Mouse (Mus musculus): ENCODE results near the gene Mylk.
A peak's percentile ranks its signal among the peaks of the same experiment; 100 is the strongest.
"Not testable (repeated sequence)": the region's sequence is repeated elsewhere in the genome, so short reads cannot be mapped to it uniquely, and the experiment has no call there.

DNA sequence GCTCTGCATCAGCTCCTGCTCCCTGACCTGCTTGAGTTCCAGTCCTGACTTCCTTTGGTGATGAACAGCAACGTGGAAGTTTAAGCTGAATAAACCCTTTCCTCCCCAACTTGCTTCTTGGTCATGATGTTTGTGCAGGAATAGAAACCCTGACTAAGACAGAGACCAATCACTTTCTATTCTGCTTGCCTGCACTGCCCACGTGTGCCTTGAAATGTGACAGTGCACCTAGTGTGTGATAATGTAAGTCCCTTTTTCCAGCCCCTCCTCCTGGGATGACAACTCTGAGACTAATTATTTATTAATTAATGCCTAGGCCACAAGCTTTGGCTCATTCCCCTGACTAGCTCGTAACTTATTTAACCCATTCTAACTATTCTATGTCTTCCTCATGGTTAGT, 46.3 kb upstream of the Mylk start:
- peak; percentile 16; the same call in 1 of the 2 replicates for TF ChIP-seq USF1 (IDR thresholded peaks at IDR 0.05; ENCODE audit: low read depth, low read length)
- TF ChIP-seq CTCF (conservative IDR thresholded peaks at IDR 0.05 in 1 of 2, IDR thresholded peaks at IDR 0.05 in 1 of 2; ENCODE audit: low read depth in 2 of 2, low read length in 2 of 2); ZMIZ1 (IDR thresholded peaks at IDR 0.05; ENCODE audit: low read depth, low read length); SIN3A (IDR thresholded peaks at IDR 0.05; ENCODE audit: low read length); UBTF (IDR thresholded peaks at IDR 0.05; ENCODE audit: low read depth, low read length); POLR2A (IDR thresholded peaks at IDR 0.05; ENCODE audit: low read depth, low read length); MAFK (IDR thresholded peaks at IDR 0.05; ENCODE audit: insufficient replicate concordance, low read length); NRF1 (IDR thresholded peaks at IDR 0.05; ENCODE audit: low read depth, low read length); CHD1 (IDR thresholded peaks at IDR 0.05; ENCODE audit: low read depth, low read length); USF2 (conservative IDR thresholded peaks at IDR 0.05; ENCODE audit: low read depth, low read length): not testable (repeated sequence)
- TF ChIP-seq MYC (IDR thresholded peaks at IDR 0.05; ENCODE audit: low read depth, low read length) = peak; percentile 71; the same call in 1 of the 2 replicates
- TF ChIP-seq MEF2A (IDR thresholded peaks at IDR 0.05; ENCODE audit: borderline replicate concordance, low read depth, low read length) = peak; percentile 59; the same call in 1 of the 2 replicates
- peak; percentile 62 for TF ChIP-seq MAX (IDR thresholded peaks at IDR 0.05; ENCODE audit: low read length)

Measured in CH12.LX (cell line).